Mouse (Mus musculus) hindbrain, postnatal 0 days (tissue): ENCODE results near the gene Dst. TPM values are rescaled to one million over a fixed set of nuclear protein-coding genes. Genes with fewer than 3 reads are reported as not detected.
A peak's percentile ranks its signal among the peaks of the same experiment; 100 is the strongest.

Experiments used
- ATAC-seq: fragments of 200-750 bp; cut with Nextera tagmentation; 2 replicates; pipeline ENCODE4 v1.8.0; 2017; ENCODE audit warnings: mild to moderate bottlenecking, moderate TSS enrichment, moderate library complexity
- DNase-seq: peaks from one replicate; pipeline ENCODE4 v3.0.0-alpha.2; 2015; ENCODE audit warnings: low spot score
- H3K27ac ChIP-seq: fragments of 300-500 bp; sonication (generic); 2 replicates; pipeline ENCODE4 v1.5.1; 2014; ENCODE audit warnings: mild to moderate bottlenecking
- H3K27me3 ChIP-seq: fragments of 300-500 bp; sonication (generic); 2 replicates; pipeline ENCODE4 v1.6.1; 2014; ENCODE audit warnings: low read length, mixed read lengths; ENCODE audit not compliant: insufficient read depth
- H3K36me3 ChIP-seq: fragments of 300-500 bp; sonication (generic); 2 replicates; pipeline ENCODE4 v1.6.1; 2014; ENCODE audit warnings: low read length, mixed read lengths; ENCODE audit not compliant: insufficient read depth
- H3K4me1 ChIP-seq: fragments of 300-500 bp; sonication (generic); 2 replicates; pipeline ENCODE4 v1.6.1; 2014; ENCODE audit warnings: antibody characterized with exemption, low read length, mixed read lengths; ENCODE audit not compliant: insufficient read depth
- H3K4me2 ChIP-seq: fragments of 300-500 bp; sonication (generic); 2 replicates; pipeline ENCODE4 v1.6.1; 2014; ENCODE audit warnings: low read depth, mild to moderate bottlenecking, low read length, moderate library complexity, mixed read lengths
- H3K4me3 ChIP-seq: fragments of 300-500 bp; sonication (generic); 2 replicates; pipeline ENCODE4 v1.5.1; 2014; ENCODE audit warnings: low read length
- H3K9ac ChIP-seq: fragments of 300-500 bp; sonication (generic); replicated peaks from 2 replicates; pipeline ENCODE4 v1.6.1; 2014; ENCODE audit warnings: mild to moderate bottlenecking, low read length, moderate library complexity, mixed read lengths
- H3K9me3 ChIP-seq: fragments of 300-500 bp; sonication (generic); 2 replicates; pipeline ENCODE4 v1.6.1; 2016; ENCODE audit warnings: low read length, mixed read lengths
- CTCF ChIP-seq: IDR thresholded peaks from 2 replicates; pipeline ENCODE4 v1.5.1; 2016; ENCODE audit warnings: antibody characterized with exemption, control low read depth, low read depth
- WGBS: fragments of 180-500 bp; shearing (Covaris S2); extraction: QIAGEN DNeasy Blood & Tissue Kit; methylation state at CpG from one replicate; pipeline ENCODE4 v1.1.7; 2014; 5-methylcytosine and 5-hydroxymethylcytosine counted together
- polyA plus RNA-seq: library from polyadenylated mRNA; unstranded; fragments of >200 nt; fragmentation: Nextera tagmentation; extraction: Ambion mirVana; gene quantifications from 2 replicates; pipeline ENCODE4 v1.2.1, GENCODE M21; 2015
- total RNA-seq: library from RNA; depleted of rRNA; stranded (reverse); fragments of >200 nt; gene quantifications from 2 replicates; pipeline ENCODE4 v1.2.3, GENCODE M21; 2014

Gene Dst
- total and polyA plus RNA-seq, 2 experiments from 2014 or later = 33.0 to 155 TPM

GRCm38 (mm10) chr1:34144826-34145225 is 236.8 kb downstream of the Dst start:
- H3K27ac ChIP-seq = no peak overlapping the region
- H3K36me3 ChIP-seq = no peaks in the 10 kb centered on the region
- H3K9ac ChIP-seq = no peak overlapping the region
- H3K9me3 ChIP-seq = no peaks in the 10 kb centered on the region
- DNase-seq (no peak), ATAC-seq (no peak)
- no peaks in the 10 kb centered on the region for H3K27me3 ChIP-seq
- H3K4me1 ChIP-seq = 0 out of 2 replicates have a peak, but pooled peaks cover 4% of the 10 kb centered on the region
- H3K4me2 ChIP-seq = no peak overlapping the region
- 90% methylated on average over 7 of the region's 7 CpGs for WGBS
- TF ChIP-seq CTCF = no peak
- no peak overlapping the region for H3K4me3 ChIP-seq

GRCm38 (mm10) chr1:34148039-34148438 is 240.0 kb downstream of the Dst start:
- Histone ChIP-seq H3K4me1 (no peaks in the 10 kb centered on the region; the same call in 1 of the 2 replicates), H3K9me3 (no peaks in the 10 kb centered on the region), H3K27me3 (no peaks in the 10 kb centered on the region), H3K27ac (no peak overlapping the region), H3K4me3 (no peak overlapping the region), H3K9ac (no peak overlapping the region), H3K4me2 (no peak overlapping the region), H3K36me3 (no peaks in the 10 kb centered on the region)
- 93% methylated on average over 11 of the region's 11 CpGs for WGBS
- TF ChIP-seq CTCF = no peak
- DNase-seq (no peak), ATAC-seq (no peak)

DNA sequence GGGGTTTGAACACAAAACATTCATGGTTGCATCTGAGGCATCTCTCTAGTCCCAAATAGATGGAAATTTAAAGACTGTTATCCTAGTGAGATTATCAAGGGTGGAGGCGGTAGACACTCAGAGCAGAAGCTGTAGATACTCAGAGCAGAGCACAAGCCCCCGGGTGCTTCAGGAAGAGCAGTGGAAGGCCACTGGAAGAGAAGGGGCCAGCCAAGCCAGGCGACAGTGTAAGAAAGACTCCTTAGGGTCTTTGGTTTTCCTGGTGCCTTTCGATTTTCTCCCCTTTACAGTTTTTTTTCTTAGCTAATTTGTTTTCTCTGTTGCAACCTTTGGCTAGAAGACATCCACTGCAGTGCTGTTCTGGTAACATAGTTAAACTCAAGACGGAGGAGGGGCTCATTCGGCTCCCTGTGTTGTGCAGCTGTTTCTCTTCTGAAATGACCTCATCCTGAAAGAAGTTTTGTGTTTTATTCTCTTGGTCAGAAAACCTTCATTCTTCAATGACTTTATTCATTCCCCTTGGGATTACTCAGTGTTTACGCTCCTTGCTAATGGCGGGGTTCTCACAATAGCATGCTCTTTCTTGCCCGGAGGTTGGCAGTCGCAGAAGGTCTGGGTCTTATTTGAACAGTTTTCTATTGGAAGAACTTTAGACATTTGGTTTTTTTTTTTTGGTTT is 242.5 kb downstream of the Dst start:
- H3K27me3 ChIP-seq = no peaks in the 10 kb centered on the region
- H3K36me3 ChIP-seq = no peaks in the 10 kb centered on the region; the same call in 1 of the 2 replicates
- H3K4me3 ChIP-seq = no peak overlapping the region
- H3K9me3 ChIP-seq = no peaks in the 10 kb centered on the region
- 44% methylated on average over 10 of the region's 10 CpGs for WGBS
- no peak overlapping the region for H3K9ac ChIP-seq
- DNase-seq = peak; percentile 31
- no peak overlapping the region for H3K4me2 ChIP-seq
- TF ChIP-seq CTCF = no peak
- peak; percentile 82 for ATAC-seq
- H3K4me1 ChIP-seq = no peaks in the 10 kb centered on the region; the same call in 1 of the 2 replicates
- H3K27ac ChIP-seq = peak overlapping the region; percentile 37

- peaks cover 3% of the 10 kb centered on the region; the same call in 1 of the 2 replicates for H3K36me3 ChIP-seq
- no peaks in the 10 kb centered on the region; the same call in 1 of the 2 replicates for H3K4me1 ChIP-seq
- no peaks in the 10 kb centered on the region for H3K9me3 ChIP-seq
- no peak overlapping the region for H3K9ac ChIP-seq
- no peak for TF ChIP-seq CTCF
- 89% methylated on average over 5 of the region's 5 CpGs for WGBS
- no peak overlapping the region for H3K4me2 ChIP-seq
- H3K27me3 ChIP-seq = no peaks in the 10 kb centered on the region
- no peak for DNase-seq
- ATAC-seq = no peak
- H3K4me3 ChIP-seq = no peak overlapping the region
- no peak overlapping the region for H3K27ac ChIP-seq
These were observed 244.7 kb downstream of the Dst start for GRCm38 (mm10) chr1:34152683-34153082.

GRCm38 (mm10) chr1:34156058-34156457 is 248.0 kb downstream of the Dst start:
- Histone ChIP-seq H3K4me3 (no peak overlapping the region), H3K27me3 (no peaks in the 10 kb centered on the region), H3K4me2 (no peak overlapping the region), H3K27ac (no peak overlapping the region), H3K9ac (no peak overlapping the region), H3K36me3 (peaks cover 9% of the 10 kb centered on the region; the same call in 1 of the 2 replicates), H3K4me1 (no peaks in the 10 kb centered on the region), H3K9me3 (no peaks in the 10 kb centered on the region)
- ATAC-seq = no peak
- no peak for TF ChIP-seq CTCF
- 65% methylated on average over 7 of the region's 7 CpGs for WGBS
- DNase-seq = no peak

DNA sequence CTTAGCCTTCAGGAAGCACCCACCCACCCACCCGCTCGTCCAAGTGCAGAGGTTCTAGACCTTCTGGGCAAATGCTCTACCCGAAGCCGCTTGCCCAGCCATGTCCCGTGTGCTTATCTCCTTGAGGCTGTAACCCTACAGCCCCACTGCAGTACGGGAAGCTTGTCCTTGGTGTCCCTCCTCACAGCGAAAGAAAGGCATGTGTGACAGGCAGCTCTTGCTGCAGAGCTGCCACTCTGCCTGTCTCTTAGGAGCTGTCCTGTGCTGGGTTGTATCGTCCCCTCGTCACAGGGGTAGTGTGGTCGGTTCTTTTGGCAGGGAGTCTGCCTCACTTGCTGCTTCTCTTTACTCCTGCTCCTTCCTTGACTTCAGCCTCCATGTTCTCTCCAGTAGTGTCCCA is 249.7 kb downstream of the Dst start:
- Histone ChIP-seq H3K9ac (no peak overlapping the region), H3K4me3 (no peak overlapping the region), H3K27me3 (no peaks in the 10 kb centered on the region), H3K27ac (no peak overlapping the region), H3K9me3 (no peaks in the 10 kb centered on the region), H3K36me3 (peaks cover 12% of the 10 kb centered on the region; the same call in 1 of the 2 replicates), H3K4me2 (no peak overlapping the region), H3K4me1 (no peaks in the 10 kb centered on the region)
- TF ChIP-seq CTCF = no peak
- DNase-seq (no peak), ATAC-seq (no peak)
- WGBS = 84% methylated on average over 10 of the region's 10 CpGs

GRCm38 (mm10) chr1:34158822-34159221 is 250.8 kb downstream of the Dst start:
- H3K4me1 ChIP-seq = no peaks in the 10 kb centered on the region
- no peak overlapping the region for H3K4me2 ChIP-seq
- H3K9me3 ChIP-seq = no peaks in the 10 kb centered on the region
- H3K27ac ChIP-seq = no peak overlapping the region
- TF ChIP-seq CTCF = no peak
- no peak overlapping the region for H3K4me3 ChIP-seq
- ATAC-seq (peak; percentile 66; the same call in 1 of the 2 replicates), DNase-seq (peak; percentile 42)
- H3K9ac ChIP-seq = no peak overlapping the region
- WGBS = 40% methylated on average over 11 of the region's 11 CpGs
- H3K27me3 ChIP-seq = no peaks in the 10 kb centered on the region
- H3K36me3 ChIP-seq = peaks cover 12% of the 10 kb centered on the region; the same call in 1 of the 2 replicates
